Mouse (Mus musculus): Measurements from ENCODE around the gene Ptpn11.
"Not testable (repeated sequence)": the region's sequence is repeated elsewhere in the genome, so short reads cannot be mapped to it uniquely, and the experiment has no call there.

DNA sequence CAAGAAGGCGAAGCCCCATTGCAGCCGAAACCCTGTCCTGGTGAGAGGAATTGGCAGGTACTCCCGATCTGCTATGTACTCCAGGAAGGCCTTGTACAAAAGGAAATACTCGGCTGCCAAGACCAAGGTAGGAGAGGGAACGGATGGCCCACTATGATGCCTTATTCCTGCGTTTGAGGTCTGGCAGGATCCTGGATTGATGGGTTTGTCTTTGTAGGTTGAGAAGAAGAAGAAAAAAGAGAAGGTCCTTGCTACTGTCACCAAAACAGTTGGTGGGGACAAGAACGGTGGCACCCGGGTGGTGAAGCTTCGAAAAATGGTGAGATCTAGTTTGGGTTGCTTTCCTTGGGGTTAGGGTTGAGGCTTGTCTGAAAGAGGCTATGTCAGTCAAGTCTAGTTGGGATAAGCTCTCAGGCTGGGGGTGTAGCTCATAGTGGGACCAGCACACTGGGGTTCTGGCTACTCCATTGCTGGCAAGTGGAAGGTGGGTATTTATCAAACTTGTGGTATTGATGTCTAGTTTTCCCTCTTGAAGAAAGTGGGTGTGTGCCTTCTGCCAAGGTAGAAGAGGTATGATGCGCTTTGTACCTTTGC lies 14.4 kb upstream of the Ptpn11 start:
- TF ChIP-seq POLR2A (IDR thresholded peaks at IDR 0.05; ENCODE audit: insufficient read length, low read depth); USF1 (IDR thresholded peaks at IDR 0.05; ENCODE audit: low read depth); MYOG (IDR thresholded peaks at IDR 0.05; ENCODE audit: control insufficient read depth in 1 of 3, insufficient read depth in 1 of 3, insufficient read length in 2 of 3, low read depth in 2 of 3); MAX (IDR thresholded peaks at IDR 0.05; ENCODE audit: low read depth): not testable (repeated sequence)
- TF ChIP-seq POLR2AphosphoS2 (IDR thresholded peaks at IDR 0.05; ENCODE audit: insufficient read length, low read depth): peak; percentile 46

Measured in myocyte (in vitro differentiated cells).